Mouse (Mus musculus) frontal cortex, postnatal 10 days (tissue): ENCODE data around the gene Ints14.
"Not testable (repeated sequence)": the region's sequence is repeated elsewhere in the genome, so short reads cannot be mapped to it uniquely, and the experiment has no call there.

Experiments used
- DNase-seq, 2 experiments: peaks; one replicate each; pipeline ENCODE4 v3.0.0; 2022; ENCODE audit warnings: low spot score in 2 of 2, mixed read lengths in 1 of 2

Ints14 gene

GRCm38 (mm10) chr9:65018588-65019121, 58.0 kb downstream of the Ints14 start:
- DNase-seq = no peak

- no peak for DNase-seq
Measured at GRCm38 (mm10) chr9:65019146-65019545, 58.4 kb downstream of the Ints14 start.

GRCm38 (mm10) chr9:65020128-65020527, 59.4 kb downstream of the Ints14 start:
- no peak for DNase-seq

- peak; percentile 73 to 88 for DNase-seq
Measured at GRCm38 (mm10) chr9:65020991-65021886, 60.5 kb downstream of the Ints14 start, which contains the start of gene Hacd3. Hacd3 (minus strand) TSS chr9:65021693.

- no peak for DNase-seq
Measured at GRCm38 (mm10) chr9:65021887-65022579, 61.3 kb downstream of the Ints14 start.

- DNase-seq = no peak
Measured at GRCm38 (mm10) chr9:65022580-65023135, 62.0 kb downstream of the Ints14 start.

GRCm38 (mm10) chr9:65023447-65023846, 62.7 kb downstream of the Ints14 start:
- DNase-seq = no peak

GRCm38 (mm10) chr9:65027241-65027640, 66.5 kb downstream of the Ints14 start:
- no peak for DNase-seq

- no peak for DNase-seq
Measured at GRCm38 (mm10) chr9:65028313-65028712, 67.6 kb downstream of the Ints14 start.

GRCm38 (mm10) chr9:65031355-65031754, 70.7 kb downstream of the Ints14 start:
- not testable (repeated sequence) for DNase-seq

- no peak for DNase-seq
Measured at GRCm38 (mm10) chr9:65031894-65032268, 71.2 kb downstream of the Ints14 start.

- DNase-seq = peak; percentile 88 to 89
Measured at GRCm38 (mm10) chr9:65032269-65033108, 71.8 kb downstream of the Ints14 start, which contains the start of gene Dpp8. Dpp8 (plus strand) TSS chr9:65032414.

GRCm38 (mm10) chr9:65036456-65036855, 75.8 kb downstream of the Ints14 start:
- no peak for DNase-seq
